Mouse (Mus musculus): ENCODE data around the gene Cabp1. TPM values are rescaled to one million over a fixed set of nuclear protein-coding genes. Genes with fewer than 3 reads are reported as not detected.

Gene Cabp1
- total and polyA plus RNA-seq, 3 experiments = 0.35 to 1.7 TPM; not detected in 1

DNA sequence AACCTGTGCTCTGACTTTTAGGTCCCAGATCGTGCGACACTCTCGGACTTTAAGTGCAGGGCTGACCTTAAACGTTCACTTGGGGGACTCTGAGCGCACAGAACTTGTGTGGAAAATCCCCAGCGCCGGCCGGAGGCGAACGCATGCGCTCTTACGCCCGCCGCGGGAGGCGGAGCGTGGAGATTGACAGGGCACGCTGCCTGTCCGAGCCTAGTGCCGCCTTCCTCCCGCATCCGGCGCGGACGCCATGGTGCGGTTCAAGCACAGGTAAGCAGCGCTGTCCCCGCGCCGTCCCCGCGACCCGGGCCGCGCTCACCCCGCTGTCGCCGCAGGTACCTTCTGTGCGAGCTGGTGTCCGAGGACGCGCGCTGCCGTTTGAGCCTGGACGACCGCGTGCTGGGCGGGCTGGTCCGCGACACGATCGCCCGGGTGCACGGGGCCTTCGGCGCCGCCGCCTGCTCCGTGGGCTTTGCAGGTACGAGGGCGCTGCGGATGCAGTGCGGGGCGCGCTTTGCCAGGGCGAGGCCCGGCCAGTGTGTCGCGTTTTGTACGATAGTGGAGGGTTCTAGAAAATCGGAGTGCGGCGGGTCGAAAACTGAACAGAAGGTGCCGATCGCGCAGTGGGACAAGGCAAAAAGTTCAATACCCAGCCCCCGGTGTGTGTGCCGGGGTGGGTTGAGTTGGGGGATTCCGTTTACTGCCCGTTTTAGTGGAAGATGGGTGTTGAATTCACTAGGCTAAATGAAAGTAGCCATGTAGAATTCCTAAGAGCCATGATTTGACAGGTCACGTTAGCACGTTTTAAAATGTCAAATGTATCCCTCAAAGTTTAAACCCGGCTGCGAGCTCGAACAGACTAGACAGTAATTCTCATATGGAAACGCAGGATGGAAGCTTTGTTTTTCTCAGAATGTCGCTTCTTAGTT lies 43.9 kb upstream of the Cabp1 start:
- peak; percentile 93 for DNase-seq (ENCODE audit: low read depth, low spot score)
- peak overlapping the region; percentile 84 to 95 for H3K4me3 ChIP-seq (ENCODE audit: control insufficient read depth in 1 of 2, insufficient read depth in 1 of 2, low read depth in 2 of 2, low read length in 2 of 2)
- H3K79me2 ChIP-seq (ENCODE audit: control insufficient read depth, insufficient read depth, low read length, poor library complexity) = peaks cover 9% of the 10 kb centered on the region
- H3K9ac ChIP-seq (ENCODE audit: control insufficient read depth, low read depth, low read length, poor library complexity, severe bottlenecking) = peak overlapping the region; percentile 91
- H3K4me1 ChIP-seq (ENCODE audit: control insufficient read depth in 1 of 2, insufficient read depth in 2 of 2, low read length in 2 of 2) = peaks cover 3 to 17% of the 10 kb centered on the region in 2 experiments; a peak in 2 of 4 replicates
- no peaks in the 10 kb centered on the region for H3K9me3 ChIP-seq (replicated peaks; ENCODE audit: insufficient read depth, low read length)
- peaks cover 3 to 13% of the 10 kb centered on the region in 2 experiments for H3K36me3 ChIP-seq (ENCODE audit: control insufficient read depth in 1 of 2, insufficient read depth in 2 of 2, low read length in 2 of 2)
- H3K27ac ChIP-seq (ENCODE audit: control insufficient read depth, low read depth, low read length) = peak overlapping the region; percentile 80
- H3K27me3 ChIP-seq (ENCODE audit: control insufficient read depth in 1 of 2, insufficient read depth in 2 of 2, low read length in 2 of 2) = no peaks in the 10 kb centered on the region
- TF ChIP-seq MAFK (IDR thresholded peaks at IDR 0.05; ENCODE audit: borderline replicate concordance, low read depth, low read length) (no peak), ZNF384 (IDR thresholded peaks at IDR 0.05; ENCODE audit: low read depth, low read length) (0 out of 2 replicates have a peak, but pooled peaks have one; percentile 22), HCFC1 (IDR thresholded peaks at IDR 0.05; ENCODE audit: low read depth, low read length) (peak; percentile 75), UBTF (IDR thresholded peaks at IDR 0.05; ENCODE audit: borderline replicate concordance, insufficient read depth, low read depth, low read length) (no peak), RAD21 (IDR thresholded peaks at IDR 0.05; ENCODE audit: low read depth, low read length) (no peak; the same call in 1 of the 2 replicates), MAZ (IDR thresholded peaks at IDR 0.05; ENCODE audit: low read depth, low read length) (0 out of 2 replicates have a peak, but pooled peaks have one; percentile 53), ELF1 (IDR thresholded peaks at IDR 0.05; ENCODE audit: low read depth, low read length) (no peak), KAT2A (conservative IDR thresholded peaks at IDR 0.05; ENCODE audit: low read depth, low read length) (no peak; the same call in 1 of the 2 replicates), MYB (IDR thresholded peaks at IDR 0.05; ENCODE audit: low read depth, low read length) (no peak), E2F4 (IDR thresholded peaks at IDR 0.05; ENCODE audit: borderline replicate concordance, low read depth, low read length) (no peak), ZC3H11A (IDR thresholded peaks at IDR 0.05; ENCODE audit: low read depth, low read length) (no peak), ZKSCAN1 (IDR thresholded peaks at IDR 0.05; ENCODE audit: low read depth, low read length) (0 out of 2 replicates have a peak, but pooled peaks have one; percentile 45), TBP (IDR thresholded peaks at IDR 0.05; ENCODE audit: low read depth, low read length) (peak; percentile 76), USF2 (IDR thresholded peaks at IDR 0.05; ENCODE audit: borderline replicate concordance in 1 of 2, insufficient read depth in 1 of 2, low read depth in 1 of 2, low read length in 2 of 2) (no peak), NELFE (IDR thresholded peaks at IDR 0.05; ENCODE audit: low read depth, low read length) (peak; percentile 94), CHD1 (IDR thresholded peaks at IDR 0.05; ENCODE audit: low read depth, low read length) (0 out of 2 replicates have a peak, but pooled peaks have one; percentile 44), ETS1 (IDR thresholded peaks at IDR 0.05; ENCODE audit: low read depth, low read length) (peak; percentile 23; the same call in 1 of the 2 replicates), SIN3A (IDR thresholded peaks at IDR 0.05; ENCODE audit: low read length) (peak; percentile 95), POLR2AphosphoS2 (IDR thresholded peaks at IDR 0.05; ENCODE audit: low read length) (peak; percentile 84), RCOR1 (IDR thresholded peaks at IDR 0.05; ENCODE audit: low read depth, low read length) (peak; percentile 40; the same call in 1 of the 2 replicates), MYC (IDR thresholded peaks at IDR 0.05; ENCODE audit: low read depth, low read length) (no peak; the same call in 1 of the 2 replicates), JUND (IDR thresholded peaks at IDR 0.05; ENCODE audit: low read depth, low read length) (no peak), TCF12 (IDR thresholded peaks at IDR 0.05; ENCODE audit: low read depth, low read length) (peak; percentile 38; the same call in 1 of the 2 replicates), CHD2 (IDR thresholded peaks at IDR 0.05; ENCODE audit: low read length) (no peak), POLR2A (IDR thresholded peaks at IDR 0.05; ENCODE audit: control insufficient read depth in 1 of 2, insufficient read depth in 1 of 2, low read depth in 1 of 2, low read length in 2 of 2, poor library complexity in 1 of 2) (peak; percentile 64 to 95), CTCF (IDR thresholded peaks at IDR 0.05 in 2 of 3, conservative IDR thresholded peaks at IDR 0.05 in 1 of 3; ENCODE audit: control insufficient read depth in 1 of 3, insufficient read depth in 1 of 3, low read depth in 2 of 3, low read length in 3 of 3, poor library complexity in 1 of 3, severe bottlenecking in 1 of 3) (no peak), BHLHE40 (IDR thresholded peaks at IDR 0.05; ENCODE audit: borderline replicate concordance, low read depth, low read length) (0 out of 2 replicates have a peak, but pooled peaks have one; percentile 7), USF1 (IDR thresholded peaks at IDR 0.05; ENCODE audit: low read depth, low read length) (no peak), SMC3 (IDR thresholded peaks at IDR 0.05; ENCODE audit: low read depth, low read length) (0 out of 2 replicates have a peak, but pooled peaks have one; percentile 16), MXI1 (IDR thresholded peaks at IDR 0.05; ENCODE audit: low read depth, low read length) (peak; percentile 99), MEF2A (IDR thresholded peaks at IDR 0.05; ENCODE audit: extremely low read depth, insufficient replicate concordance, low read depth, low read length, poor library complexity, severe bottlenecking) (no peak; the same call in 1 of the 2 replicates), TAL1 (IDR thresholded peaks at IDR 0.05; ENCODE audit: low read length) (no peak), GABPA (IDR thresholded peaks at IDR 0.05; ENCODE audit: low read depth, low read length) (no peak), MAX (IDR thresholded peaks at IDR 0.05; ENCODE audit: low read length) (peak; percentile 73), GATA1 (IDR thresholded peaks at IDR 0.05; ENCODE audit: low read depth, low read length) (no peak)

Measured in MEL (cell line).